Mouse (Mus musculus): ENCODE data around the gene Gm20388. TPM values are rescaled to one million over a fixed set of nuclear protein-coding genes. Genes with fewer than 3 reads are reported as not detected.

Gene Gm20388
- total RNA-seq, 1 experiment, result 27.0 TPM

DNA sequence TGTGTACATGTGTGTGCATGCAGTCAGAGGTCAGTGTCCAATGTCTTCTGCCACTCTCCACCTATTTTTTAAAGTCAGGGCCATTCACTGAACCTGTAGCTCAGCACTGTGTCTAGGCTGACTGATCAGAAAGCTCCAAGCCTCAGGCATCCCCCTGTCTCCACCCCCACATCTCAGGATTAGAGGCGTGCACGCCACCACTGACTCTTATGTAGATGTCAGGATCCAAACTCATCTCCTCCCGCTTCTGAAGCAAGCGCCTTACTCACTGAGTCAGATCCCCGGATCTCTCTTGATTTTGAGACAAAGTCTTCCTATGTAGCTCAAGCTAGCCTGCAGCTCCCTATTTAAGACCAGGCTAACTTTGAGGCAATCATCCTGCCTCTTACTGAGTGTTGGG, 1768.1 kb downstream of the Gm20388 start:
- TF ChIP-seq ZC3H11A (IDR thresholded peaks at IDR 0.05; ENCODE audit: borderline replicate concordance, low read depth, low read length) (no peak), CHD2 (IDR thresholded peaks at IDR 0.05; ENCODE audit: low read depth, low read length) (no peak), ZNF384 (IDR thresholded peaks at IDR 0.05; ENCODE audit: low read depth, low read length) (no peak), HCFC1 (IDR thresholded peaks at IDR 0.05; ENCODE audit: borderline replicate concordance, insufficient read depth, low read length) (no peak), MAFK (IDR thresholded peaks at IDR 0.05; ENCODE audit: insufficient read depth, low read depth, low read length) (no peak)
- in situ Hi-C loops (cut with MboI; ENCODE audit: low sequenced_read_pairs in 2 of 2, unreplicated experiment in 2 of 2), result no loop called here
- H3K9me3 ChIP-seq (ENCODE audit: control insufficient read depth, insufficient read depth, low read depth, low read length), result no peaks in the 10 kb centered on the region
- no peak overlapping the region for H3K9ac ChIP-seq (ENCODE audit: insufficient read depth, low read depth, low read length, poor library complexity, severe bottlenecking)
- H3K4me1 ChIP-seq (ENCODE audit: control insufficient read depth in 2 of 2, insufficient read depth in 2 of 2, low read length in 2 of 2, poor library complexity in 1 of 2), result peaks cover 2 to 6% of the 10 kb centered on the region in 2 experiments; a peak in 1 of 4 replicates
- no peak for DNase-seq (ENCODE audit: low read depth, low spot score)
- no peak overlapping the region for H3K4me3 ChIP-seq (ENCODE audit: insufficient read depth in 1 of 2, low read depth in 1 of 2, low read length in 2 of 2, poor library complexity in 1 of 2, severe bottlenecking in 1 of 2)
- H3K36me3 ChIP-seq (ENCODE audit: control insufficient read depth, insufficient read depth, low read length, poor library complexity, severe bottlenecking), result no peaks in the 10 kb centered on the region
- H3K27ac ChIP-seq (ENCODE audit: insufficient read depth, low read depth, low read length, poor library complexity, severe bottlenecking), result no peak overlapping the region

DNA sequence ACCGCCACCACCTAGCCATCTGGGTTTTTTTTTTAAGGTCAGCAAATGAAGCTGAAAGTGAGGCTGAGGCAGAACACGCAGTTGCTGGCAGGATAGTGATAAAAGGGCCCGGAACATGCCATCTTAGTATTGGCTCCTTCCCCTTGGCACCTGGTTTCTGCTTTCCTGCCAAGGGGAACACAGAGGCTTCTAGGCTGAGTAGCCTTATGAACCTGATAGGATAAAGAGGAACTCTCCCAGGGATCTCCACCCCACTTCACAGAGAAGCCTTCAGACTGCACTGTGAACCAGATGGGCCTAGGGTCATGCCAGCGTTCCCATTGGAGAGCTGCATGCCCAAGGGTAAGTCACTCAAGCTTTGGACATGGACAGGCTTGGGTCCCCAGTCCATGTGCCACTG, 1770.3 kb downstream of the Gm20388 start:
- in situ Hi-C loops (cut with MboI; ENCODE audit: low sequenced_read_pairs in 2 of 2, unreplicated experiment in 2 of 2), result no loop called here
- TF ChIP-seq HCFC1 (IDR thresholded peaks at IDR 0.05; ENCODE audit: borderline replicate concordance, insufficient read depth, low read length) (no peak), CHD2 (IDR thresholded peaks at IDR 0.05; ENCODE audit: low read depth, low read length) (no peak), ZC3H11A (IDR thresholded peaks at IDR 0.05; ENCODE audit: borderline replicate concordance, low read depth, low read length) (no peak), ZNF384 (IDR thresholded peaks at IDR 0.05; ENCODE audit: low read depth, low read length) (no peak), MAFK (IDR thresholded peaks at IDR 0.05; ENCODE audit: insufficient read depth, low read depth, low read length) (no peak)
- H3K4me3 ChIP-seq (ENCODE audit: insufficient read depth in 1 of 2, low read depth in 1 of 2, low read length in 2 of 2, poor library complexity in 1 of 2, severe bottlenecking in 1 of 2), result no peak overlapping the region

DNA sequence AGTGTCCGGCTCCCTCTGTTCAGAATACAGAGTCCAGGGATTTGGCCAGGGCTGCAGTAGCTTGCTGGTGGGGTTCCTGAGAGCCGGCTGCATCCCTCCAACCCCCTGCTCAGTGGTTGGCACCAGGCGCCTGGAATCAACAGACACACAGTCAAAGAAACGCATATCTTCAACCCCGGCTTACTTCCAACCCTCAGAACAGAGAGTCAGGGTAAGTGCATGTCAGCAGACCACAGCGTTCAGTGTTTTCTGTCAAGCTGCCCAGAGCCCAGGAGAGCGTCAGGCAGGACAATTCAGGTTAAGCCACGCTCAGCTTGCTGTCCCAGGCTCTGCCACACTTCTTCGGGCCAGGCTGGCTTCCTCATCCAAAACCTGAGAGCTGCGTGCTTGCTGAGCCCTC, 1770.8 kb downstream of the Gm20388 start:
- TF ChIP-seq CHD2 (IDR thresholded peaks at IDR 0.05; ENCODE audit: low read depth, low read length) (no peak), ZNF384 (IDR thresholded peaks at IDR 0.05; ENCODE audit: low read depth, low read length) (no peak), MAFK (IDR thresholded peaks at IDR 0.05; ENCODE audit: insufficient read depth, low read depth, low read length) (no peak), HCFC1 (IDR thresholded peaks at IDR 0.05; ENCODE audit: borderline replicate concordance, insufficient read depth, low read length) (no peak)
- no peak overlapping the region for H3K4me3 ChIP-seq (ENCODE audit: insufficient read depth in 1 of 2, low read depth in 1 of 2, low read length in 2 of 2, poor library complexity in 1 of 2, severe bottlenecking in 1 of 2)
- no peak for DNase-seq (ENCODE audit: low read depth, low spot score)
- H3K9me3 ChIP-seq (ENCODE audit: control insufficient read depth, insufficient read depth, low read depth, low read length), result no peaks in the 10 kb centered on the region
- H3K4me1 ChIP-seq (ENCODE audit: control insufficient read depth in 2 of 2, insufficient read depth in 2 of 2, low read length in 2 of 2, poor library complexity in 1 of 2), result peaks cover 0 to 5% of the 10 kb centered on the region in 2 experiments; a peak in 1 of 4 replicates
- in situ Hi-C loops (cut with MboI; ENCODE audit: low sequenced_read_pairs in 2 of 2, unreplicated experiment in 2 of 2), result no loop called here
- H3K9ac ChIP-seq (ENCODE audit: insufficient read depth, low read depth, low read length, poor library complexity, severe bottlenecking), result no peak overlapping the region
- no peaks in the 10 kb centered on the region for H3K36me3 ChIP-seq (ENCODE audit: control insufficient read depth, insufficient read depth, low read length, poor library complexity, severe bottlenecking)
- H3K27ac ChIP-seq (ENCODE audit: insufficient read depth, low read depth, low read length, poor library complexity, severe bottlenecking), result no peak overlapping the region

More for the DNA sequence above, 1770.3 kb downstream of the Gm20388 start:
- Histone ChIP-seq H3K4me1 (ENCODE audit: control insufficient read depth in 2 of 2, insufficient read depth in 2 of 2, low read length in 2 of 2, poor library complexity in 1 of 2) (peaks cover 2 to 6% of the 10 kb centered on the region in 2 experiments; a peak in 1 of 4 replicates), H3K36me3 (ENCODE audit: control insufficient read depth, insufficient read depth, low read length, poor library complexity, severe bottlenecking) (no peaks in the 10 kb centered on the region), H3K9ac (ENCODE audit: insufficient read depth, low read depth, low read length, poor library complexity, severe bottlenecking) (no peak overlapping the region), H3K9me3 (ENCODE audit: control insufficient read depth, insufficient read depth, low read depth, low read length) (no peaks in the 10 kb centered on the region), H3K27ac (ENCODE audit: insufficient read depth, low read depth, low read length, poor library complexity, severe bottlenecking) (no peak overlapping the region)
- DNase-seq (ENCODE audit: low read depth, low spot score), result no peak

GRCm38 (mm10) chr8:121683083-121683832, 1772.6 kb downstream of the Gm20388 start:
- H3K27ac ChIP-seq (ENCODE audit: insufficient read depth, low read depth, low read length, poor library complexity, severe bottlenecking), result no peak overlapping the region
- H3K9me3 ChIP-seq (ENCODE audit: control insufficient read depth, insufficient read depth, low read depth, low read length), result no peaks in the 10 kb centered on the region
- TF ChIP-seq MAFK (IDR thresholded peaks at IDR 0.05; ENCODE audit: insufficient read depth, low read depth, low read length) (no peak), ZC3H11A (IDR thresholded peaks at IDR 0.05; ENCODE audit: borderline replicate concordance, low read depth, low read length) (no peak), ZNF384 (IDR thresholded peaks at IDR 0.05; ENCODE audit: low read depth, low read length) (no peak)
- peaks cover 0 to 19% of the 10 kb centered on the region in 2 experiments; a peak in 2 of 4 replicates for H3K4me1 ChIP-seq (ENCODE audit: control insufficient read depth in 2 of 2, insufficient read depth in 2 of 2, low read length in 2 of 2, poor library complexity in 1 of 2)
- in situ Hi-C loops (cut with MboI; ENCODE audit: low sequenced_read_pairs in 2 of 2, unreplicated experiment in 2 of 2), result no loop called here
- no peak overlapping the region for H3K9ac ChIP-seq (ENCODE audit: insufficient read depth, low read depth, low read length, poor library complexity, severe bottlenecking)
- DNase-seq (ENCODE audit: low read depth, low spot score), result no peak
- H3K4me3 ChIP-seq (ENCODE audit: insufficient read depth in 1 of 2, low read depth in 1 of 2, low read length in 2 of 2, poor library complexity in 1 of 2, severe bottlenecking in 1 of 2), result no peak overlapping the region
- H3K36me3 ChIP-seq (ENCODE audit: control insufficient read depth, insufficient read depth, low read length, poor library complexity, severe bottlenecking), result no peaks in the 10 kb centered on the region
